Mouse (Mus musculus): ENCODE results near the gene Zmynd8.

GRCm38 (mm10) chr2:165864769-165865168, 34.0 kb downstream of the Zmynd8 start:
- TF ChIP-seq POLR2A (IDR thresholded peaks at IDR 0.05; ENCODE audit: control insufficient read depth in 1 of 2, insufficient read depth in 1 of 2, low read depth in 1 of 2, low read length in 2 of 2, poor library complexity in 1 of 2) (no peak), USF1 (IDR thresholded peaks at IDR 0.05; ENCODE audit: low read depth, low read length) (no peak), ZNF384 (IDR thresholded peaks at IDR 0.05; ENCODE audit: low read depth, low read length) (no peak), CHD2 (IDR thresholded peaks at IDR 0.05; ENCODE audit: low read length) (no peak)

All from MEL (cell line).